Mouse (Mus musculus): ENCODE results near the gene Pde10a.

DNA sequence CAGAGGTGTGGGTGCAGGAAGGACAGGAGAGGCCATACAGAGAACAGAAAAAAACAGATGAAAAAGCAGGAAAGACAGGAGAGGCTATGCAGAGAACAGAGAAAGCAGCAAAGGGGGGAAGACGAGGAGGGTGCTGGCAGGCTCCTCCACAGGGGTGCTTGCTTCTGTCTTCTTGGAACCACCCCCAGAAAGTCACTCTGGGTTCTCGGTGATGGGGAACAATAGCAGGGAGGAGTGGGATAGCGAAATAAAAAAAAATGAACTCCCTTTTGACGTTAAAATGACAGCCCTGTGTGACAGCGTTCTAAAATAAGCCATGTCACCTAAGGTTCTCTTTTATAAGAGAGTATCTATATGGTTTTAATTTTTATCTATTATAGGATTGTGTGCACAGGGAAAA lies 141.7 kb downstream of the Pde10a start:
- TF ChIP-seq NRF1 (IDR thresholded peaks at IDR 0.05; ENCODE audit: low read depth, low read length) (no peak), SIN3A (IDR thresholded peaks at IDR 0.05; ENCODE audit: low read length) (no peak), E2F4 (IDR thresholded peaks at IDR 0.05; ENCODE audit: insufficient replicate concordance, low read depth, low read length) (no peak), ZC3H11A (IDR thresholded peaks at IDR 0.05; ENCODE audit: low read depth, low read length) (no peak), CTCF (conservative IDR thresholded peaks at IDR 0.05 in 1 of 2, IDR thresholded peaks at IDR 0.05 in 1 of 2; ENCODE audit: low read depth in 2 of 2, low read length in 2 of 2) (no peak)

Measured in CH12.LX (cell line).